Mouse (Mus musculus) midbrain, embryonic 12.5 days (tissue): ENCODE results near the gene Ect2. TPM values are rescaled to one million over a fixed set of nuclear protein-coding genes. Genes with fewer than 3 reads are reported as not detected.

Source experiments
- ATAC-seq: fragments of 200-750 bp; cut with Nextera tagmentation; 2 replicates; pipeline ENCODE4 v1.8.0; 2017; ENCODE audit warnings: low read depth, moderate TSS enrichment, moderate library complexity; ENCODE audit not compliant: low FRiP score
- H3K27ac ChIP-seq: fragments of 300-500 bp; sonication (generic); replicated peaks from 2 replicates; pipeline ENCODE4 v1.5.1; 2016; ENCODE audit warnings: mild to moderate bottlenecking
- H3K27me3 ChIP-seq: fragments of 300-500 bp; sonication (generic); 2 replicates; pipeline ENCODE4 v1.6.1; 2016; ENCODE audit warnings: mild to moderate bottlenecking
- H3K36me3 ChIP-seq: fragments of 300-500 bp; sonication (generic); 2 replicates; pipeline ENCODE4 v1.6.1; 2016
- H3K4me1 ChIP-seq: fragments of 300-500 bp; sonication (generic); 2 replicates; pipeline ENCODE4 v1.6.1; 2016
- H3K4me2 ChIP-seq: fragments of 300-500 bp; sonication (generic); replicated peaks from 2 replicates; pipeline ENCODE4 v1.6.1; 2016; ENCODE audit warnings: mild to moderate bottlenecking, moderate library complexity
- H3K4me3 ChIP-seq: fragments of 300-500 bp; sonication (generic); 2 replicates; pipeline ENCODE4 v1.5.1; 2016; ENCODE audit warnings: mild to moderate bottlenecking
- H3K9ac ChIP-seq: fragments of 300-500 bp; sonication (generic); replicated peaks from 2 replicates; pipeline ENCODE4 v1.6.1; 2016; ENCODE audit warnings: mild to moderate bottlenecking, moderate library complexity
- H3K9me3 ChIP-seq: fragments of 300-500 bp; sonication (generic); 2 replicates; pipeline ENCODE4 v1.6.1; 2016; ENCODE audit warnings: mild to moderate bottlenecking
- WGBS: fragments of 180-500 bp; shearing (Covaris S2); methylation state at CpG from one replicate; pipeline ENCODE4 v1.1.7; 2016; 5-methylcytosine and 5-hydroxymethylcytosine counted together
- polyA plus RNA-seq: library from polyadenylated mRNA; unstranded; fragments of >200 nt; fragmentation: Nextera tagmentation; extraction: Ambion mirVana; gene quantifications from 2 replicates; pipeline ENCODE4 v1.2.1, GENCODE M21; 2016

Gene Ect2
- polyA plus RNA-seq = 77.0 and 82.6 TPM in 2 replicates

DNA sequence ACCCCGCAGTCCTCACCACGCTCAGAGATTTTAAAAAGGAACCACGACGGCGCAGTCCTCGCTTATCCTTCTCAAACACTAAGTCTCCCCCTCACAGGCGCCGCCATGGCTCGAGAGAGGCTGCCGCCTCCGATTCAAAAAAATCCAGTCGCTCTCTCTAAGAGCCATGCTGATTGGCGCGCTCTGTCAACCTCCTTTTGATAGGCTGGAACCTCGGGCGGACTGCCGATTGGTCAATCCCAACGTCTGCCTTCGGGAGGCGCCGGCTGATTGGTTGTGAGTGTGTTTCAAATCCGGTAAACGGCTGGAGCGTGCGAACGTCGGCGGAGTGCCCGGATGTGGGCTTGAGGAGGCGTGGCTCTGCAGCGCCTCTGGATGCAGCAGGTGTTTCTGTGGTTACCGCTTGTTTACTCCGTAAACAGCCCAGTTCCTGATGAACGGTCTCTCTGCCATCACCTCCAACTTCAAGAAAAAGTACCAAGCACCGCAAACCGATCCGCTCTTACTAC is at the start of gene Ect2:
Gene Ect2, minus strand, starts transcription at position 178 of the 509 bp plus-strand sequence.
- H3K9me3 ChIP-seq = no peaks in the 10 kb centered on the region
- H3K27me3 ChIP-seq = no peaks in the 10 kb centered on the region
- H3K36me3 ChIP-seq = peaks cover 10% of the 10 kb centered on the region; the same call in 1 of the 2 replicates
- peak within 1 kb of the TSS; percentile 63 for H3K27ac ChIP-seq
- peak within 1 kb of the TSS; percentile 74 for H3K9ac ChIP-seq
- ATAC-seq = peak; percentile 100
- H3K4me2 ChIP-seq = peak within 1 kb of the TSS; percentile 64
- H3K4me3 ChIP-seq = peak within 1 kb of the TSS; percentile 90
- under 1% methylated on average over 37 of the region's 37 CpGs for WGBS
- H3K4me1 ChIP-seq = peaks cover 30% of the 10 kb centered on the region

DNA sequence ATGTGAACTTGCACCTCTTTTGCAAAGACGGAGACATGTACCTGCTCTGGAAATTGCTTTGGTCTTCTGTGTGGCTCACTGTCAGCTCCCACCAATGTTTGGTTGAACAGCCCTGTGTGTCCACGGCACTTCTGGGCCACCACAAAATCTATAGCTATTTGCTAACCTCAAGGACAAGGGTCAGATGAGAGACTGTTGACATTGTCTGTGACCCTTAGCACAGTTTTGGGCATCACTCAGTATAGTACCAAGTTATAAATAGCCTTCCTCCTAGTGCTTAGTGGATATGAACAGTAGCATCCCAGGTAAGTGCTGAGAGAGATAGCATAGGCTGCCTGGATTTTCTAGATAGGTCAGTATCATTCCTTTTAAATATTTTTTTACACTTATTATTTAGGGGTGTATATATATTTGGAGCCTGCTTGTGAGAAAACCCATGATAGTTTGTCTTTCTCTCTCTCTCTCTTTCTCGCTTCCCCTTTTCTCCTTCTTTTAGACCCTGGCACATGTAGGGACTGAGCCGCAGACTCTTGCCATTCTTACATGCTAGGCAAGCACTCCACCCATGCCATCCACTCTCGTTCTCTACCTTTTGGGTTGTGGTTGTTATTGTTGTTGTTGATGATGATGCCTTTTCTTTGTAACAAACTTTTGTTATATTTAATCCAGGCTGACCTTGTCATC is 48.2 kb upstream of the Ect2 start:
- WGBS = 91% methylated on average over 5 of the region's 5 CpGs
- Histone ChIP-seq H3K4me2 (no peak overlapping the region), H3K4me1 (no peaks in the 10 kb centered on the region), H3K9me3 (no peaks in the 10 kb centered on the region), H3K27ac (no peak overlapping the region), H3K36me3 (no peaks in the 10 kb centered on the region), H3K27me3 (no peaks in the 10 kb centered on the region), H3K9ac (no peak overlapping the region), H3K4me3 (no peak overlapping the region)
- ATAC-seq = no peak

GRCm38 (mm10) chr3:27199120-27199519 is 45.4 kb upstream of the Ect2 start:
- ATAC-seq = no peak
- WGBS = 94% methylated on average over 7 of the region's 7 CpGs
- Histone ChIP-seq H3K9me3 (no peaks in the 10 kb centered on the region), H3K4me3 (no peak overlapping the region), H3K36me3 (no peaks in the 10 kb centered on the region), H3K27ac (no peak overlapping the region), H3K9ac (no peak overlapping the region), H3K4me1 (no peaks in the 10 kb centered on the region), H3K27me3 (no peaks in the 10 kb centered on the region), H3K4me2 (no peak overlapping the region)

GRCm38 (mm10) chr3:27197816-27198215 is 44.1 kb upstream of the Ect2 start:
- no peaks in the 10 kb centered on the region for H3K9me3 ChIP-seq
- H3K9ac ChIP-seq = no peak overlapping the region
- H3K4me1 ChIP-seq = no peaks in the 10 kb centered on the region
- no peak overlapping the region for H3K4me3 ChIP-seq
- no peak overlapping the region for H3K27ac ChIP-seq
- no peaks in the 10 kb centered on the region for H3K27me3 ChIP-seq
- no peaks in the 10 kb centered on the region for H3K36me3 ChIP-seq
- 80% methylated on average over 5 of the region's 5 CpGs for WGBS
- no peak for ATAC-seq
- no peak overlapping the region for H3K4me2 ChIP-seq

DNA sequence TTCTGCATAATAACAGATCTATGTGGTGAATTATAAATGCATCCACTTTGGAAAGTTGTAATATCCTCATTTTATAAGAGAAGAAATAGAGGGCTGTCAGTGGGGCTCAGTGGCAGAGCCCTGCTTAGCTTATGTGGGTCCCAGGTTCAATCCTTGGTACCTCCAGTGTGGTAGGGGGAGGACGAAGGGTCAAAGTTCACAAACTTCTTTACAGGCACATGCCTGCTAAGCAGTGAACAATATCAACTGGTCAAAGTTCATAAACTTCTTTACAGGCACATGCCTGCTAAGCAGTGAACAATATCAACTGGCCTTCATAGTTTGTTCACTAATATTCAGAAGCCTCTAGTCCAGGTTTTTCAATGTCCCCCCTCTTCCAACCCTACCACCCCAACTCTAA is 42.9 kb upstream of the Ect2 start:
- Histone ChIP-seq H3K4me2 (no peak overlapping the region), H3K27me3 (no peaks in the 10 kb centered on the region), H3K4me3 (no peak overlapping the region), H3K9me3 (no peaks in the 10 kb centered on the region), H3K9ac (no peak overlapping the region), H3K36me3 (no peaks in the 10 kb centered on the region), H3K27ac (no peak overlapping the region), H3K4me1 (no peaks in the 10 kb centered on the region)
- no peak for ATAC-seq
- WGBS = 76% methylated on average over 1 of the region's 1 CpGs

GRCm38 (mm10) chr3:27195573-27196227 is 42.0 kb upstream of the Ect2 start:
- H3K4me1 ChIP-seq = no peaks in the 10 kb centered on the region
- no peaks in the 10 kb centered on the region for H3K9me3 ChIP-seq
- no peak overlapping the region for H3K4me3 ChIP-seq
- no peaks in the 10 kb centered on the region for H3K27me3 ChIP-seq
- no peak overlapping the region for H3K4me2 ChIP-seq
- H3K36me3 ChIP-seq = no peaks in the 10 kb centered on the region
- no peak overlapping the region for H3K27ac ChIP-seq
- no peak overlapping the region for H3K9ac ChIP-seq
- 90% methylated on average over 8 of the region's 8 CpGs for WGBS
- no peak for ATAC-seq

- 0 out of 2 replicates have a peak, but pooled peaks have one; percentile 19 for ATAC-seq
- no peaks in the 10 kb centered on the region for H3K4me1 ChIP-seq
- H3K9me3 ChIP-seq = no peaks in the 10 kb centered on the region
- H3K4me3 ChIP-seq = no peak overlapping the region
- 91% methylated on average over 4 of the region's 4 CpGs for WGBS
- no peak overlapping the region for H3K9ac ChIP-seq
- no peak overlapping the region for H3K27ac ChIP-seq
- no peak overlapping the region for H3K4me2 ChIP-seq
- H3K27me3 ChIP-seq = no peaks in the 10 kb centered on the region
- no peaks in the 10 kb centered on the region for H3K36me3 ChIP-seq
Observed at GRCm38 (mm10) chr3:27195153-27195552, 41.5 kb upstream of the Ect2 start.

GRCm38 (mm10) chr3:27193844-27194317 is 40.2 kb upstream of the Ect2 start:
- no peaks in the 10 kb centered on the region for H3K27me3 ChIP-seq
- H3K4me3 ChIP-seq = no peak overlapping the region
- 75% methylated on average over 6 of the region's 6 CpGs for WGBS
- no peak overlapping the region for H3K9ac ChIP-seq
- no peak overlapping the region for H3K27ac ChIP-seq
- no peak overlapping the region for H3K4me2 ChIP-seq
- no peak for ATAC-seq
- H3K4me1 ChIP-seq = peaks cover 4% of the 10 kb centered on the region; the same call in 1 of the 2 replicates
- no peaks in the 10 kb centered on the region for H3K9me3 ChIP-seq
- H3K36me3 ChIP-seq = no peaks in the 10 kb centered on the region

DNA sequence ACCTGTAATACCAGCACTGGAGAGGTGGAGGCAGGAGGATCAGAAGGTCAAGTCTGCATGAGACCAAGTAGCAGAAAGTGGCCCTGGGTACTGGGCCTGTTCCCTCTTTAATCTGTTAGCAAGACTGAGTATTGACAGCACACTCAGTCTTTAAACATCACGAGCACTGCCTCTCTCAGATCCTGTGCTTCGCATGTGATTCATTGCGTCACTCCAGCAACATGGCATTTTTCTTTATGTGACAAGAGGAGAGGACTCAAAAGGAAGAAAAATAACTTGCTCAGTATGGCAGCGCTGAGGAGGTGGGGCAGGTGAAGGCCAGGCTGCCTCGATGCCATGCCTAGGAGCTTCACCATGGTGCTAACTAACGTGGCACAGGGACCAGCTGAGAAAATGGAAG is 38.2 kb upstream of the Ect2 start:
- no peak for ATAC-seq

DNA sequence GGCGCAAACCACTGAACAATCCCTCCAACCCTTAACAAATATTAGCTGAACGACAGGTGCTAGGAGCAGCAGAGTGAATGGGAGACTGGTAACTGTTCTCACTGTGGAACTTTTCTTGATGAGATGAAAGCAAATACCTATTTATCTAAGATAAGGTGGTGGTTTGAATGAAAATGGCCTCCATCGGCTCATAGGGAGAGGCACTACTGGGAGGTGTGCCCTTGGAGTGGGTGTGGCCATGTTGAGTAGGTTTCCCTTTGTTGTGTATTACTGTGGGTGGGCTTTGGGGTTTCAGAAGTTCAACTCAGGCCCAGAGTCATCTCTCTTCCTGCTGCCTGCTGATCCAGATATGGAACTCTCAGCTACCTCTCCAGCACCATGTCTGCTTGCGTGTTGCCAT is 37.2 kb upstream of the Ect2 start:
- Histone ChIP-seq H3K4me1 (peaks cover 4% of the 10 kb centered on the region; the same call in 1 of the 2 replicates), H3K27me3 (no peaks in the 10 kb centered on the region), H3K9me3 (no peaks in the 10 kb centered on the region), H3K4me2 (no peak overlapping the region), H3K27ac (no peak overlapping the region), H3K4me3 (no peak overlapping the region), H3K36me3 (no peaks in the 10 kb centered on the region), H3K9ac (no peak overlapping the region)
- ATAC-seq = no peak
- WGBS = 92% methylated on average over 4 of the region's 4 CpGs

More for the DNA sequence above, 38.2 kb upstream of the Ect2 start:
- no peaks in the 10 kb centered on the region for H3K27me3 ChIP-seq
- H3K27ac ChIP-seq = no peak overlapping the region
- H3K4me1 ChIP-seq = peaks cover 4% of the 10 kb centered on the region; the same call in 1 of the 2 replicates
- no peak overlapping the region for H3K4me2 ChIP-seq
- no peak overlapping the region for H3K9ac ChIP-seq
- WGBS = 91% methylated on average over 6 of the region's 6 CpGs
- no peaks in the 10 kb centered on the region for H3K9me3 ChIP-seq
- H3K4me3 ChIP-seq = no peak overlapping the region
- no peaks in the 10 kb centered on the region for H3K36me3 ChIP-seq

DNA sequence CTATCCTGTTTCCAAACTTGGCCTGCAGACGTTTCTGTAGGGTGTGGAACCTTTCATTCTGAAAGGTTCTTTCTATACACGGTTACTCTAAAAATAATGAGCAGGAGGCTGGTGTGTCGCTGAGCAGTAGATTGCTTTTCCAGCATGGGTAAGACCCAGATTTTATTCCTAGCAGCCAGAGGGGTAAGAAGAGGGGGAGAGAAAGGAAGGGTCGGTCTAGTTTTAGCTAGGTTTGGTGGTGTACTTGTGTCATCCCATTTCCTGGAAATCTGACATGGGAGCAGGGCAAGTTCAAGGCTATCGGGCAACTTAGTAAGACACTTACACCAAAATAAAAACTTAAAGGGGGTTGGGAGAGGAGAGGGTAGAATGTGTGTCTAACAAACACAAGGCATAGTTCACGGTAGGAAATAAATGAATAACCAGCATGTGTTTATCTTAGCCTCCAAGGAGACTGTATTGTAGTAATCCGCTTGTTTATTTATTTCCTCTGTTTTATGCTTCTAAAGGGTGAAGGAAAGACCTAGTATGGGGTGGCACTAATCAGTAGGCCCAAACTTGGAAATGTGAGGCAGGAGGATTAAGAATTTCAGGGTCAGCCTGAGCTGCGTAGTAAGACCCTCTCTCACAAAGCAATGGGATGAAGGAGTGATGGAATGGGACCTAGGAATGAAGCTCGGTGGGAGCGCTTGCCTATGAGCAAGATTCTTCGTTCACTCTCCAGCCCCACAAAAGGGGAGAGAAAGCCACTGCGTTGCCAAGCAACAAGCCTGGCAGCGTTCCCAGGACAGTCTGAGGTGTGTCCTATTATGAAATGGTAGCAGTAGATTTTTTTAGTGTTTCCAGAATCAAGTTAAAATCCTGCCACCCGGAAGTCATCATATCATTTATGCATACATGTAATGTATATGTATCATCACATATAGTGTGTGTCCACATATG is 35.9 kb upstream of the Ect2 start:
- Histone ChIP-seq H3K4me1 (peaks cover 4% of the 10 kb centered on the region; the same call in 1 of the 2 replicates), H3K27ac (no peak overlapping the region), H3K4me3 (no peak overlapping the region), H3K27me3 (no peaks in the 10 kb centered on the region), H3K9me3 (no peaks in the 10 kb centered on the region), H3K9ac (no peak overlapping the region), H3K36me3 (no peaks in the 10 kb centered on the region), H3K4me2 (no peak overlapping the region)
- 71% methylated on average over 14 of the region's 14 CpGs for WGBS
- ATAC-seq = no peak
